Mouse (Mus musculus): ENCODE results near the gene Phf21a. TPM values are rescaled to one million over a fixed set of nuclear protein-coding genes. Genes with fewer than 3 reads are reported as not detected.

Gene Phf21a
- total RNA-seq, 2 experiments from 2014 or later: 33.4 to 69.2 TPM

DNA sequence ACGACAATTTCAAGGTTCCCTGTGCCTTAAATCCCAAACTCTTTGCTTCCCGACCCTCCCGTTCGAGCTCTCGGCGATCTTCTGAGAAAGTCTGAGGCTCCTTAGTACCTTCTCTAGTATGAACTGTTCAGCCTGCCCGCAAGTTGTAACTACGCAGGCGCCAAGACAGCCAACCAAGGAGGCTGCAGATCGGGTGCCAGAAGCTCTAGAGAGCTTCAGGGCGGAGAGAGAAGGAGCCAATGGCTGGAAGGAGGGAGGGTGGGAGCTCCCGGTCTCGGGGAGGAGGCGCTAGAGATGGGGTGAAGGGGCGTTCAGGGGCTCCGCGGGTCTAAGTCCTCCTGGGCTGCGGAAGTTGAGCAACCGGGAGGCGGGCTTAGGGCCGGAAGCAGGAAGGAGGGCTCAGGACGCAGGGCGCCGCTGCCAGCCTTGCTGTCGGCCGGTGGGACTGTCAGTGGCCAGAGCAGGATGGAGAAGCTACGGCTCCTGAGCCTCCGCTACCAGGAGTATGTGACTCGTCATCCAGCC is 282.2 kb downstream of the Phf21a start:
- peak; percentile 81 for ATAC-seq (replicated peaks; ENCODE audit: poor library complexity, severe bottlenecking)

DNA sequence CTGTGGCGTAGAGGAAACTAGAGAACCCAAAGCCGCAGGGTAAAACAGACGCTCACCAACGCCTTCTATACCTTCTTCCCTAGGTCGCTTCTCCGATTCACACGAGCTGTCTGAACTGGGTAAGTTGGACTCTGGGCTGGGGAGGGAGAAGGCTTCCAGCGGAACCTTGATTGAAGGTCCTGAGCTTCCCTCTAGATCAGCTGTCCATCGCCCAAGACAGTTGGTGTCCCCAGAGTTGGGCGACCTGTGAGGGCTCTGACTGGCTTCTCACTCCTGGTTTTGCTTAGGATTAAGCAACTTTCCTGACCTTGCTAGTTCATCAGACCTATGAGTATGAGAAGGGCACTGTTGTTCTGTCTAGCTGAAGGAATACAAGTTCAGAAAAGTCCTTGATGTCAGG is 282.9 kb downstream of the Phf21a start:
- no peak for ATAC-seq (replicated peaks; ENCODE audit: poor library complexity, severe bottlenecking)

- peak; percentile 31 for ATAC-seq (replicated peaks; ENCODE audit: poor library complexity, severe bottlenecking)
Measured at GRCm38 (mm10) chr2:92376300-92376699, 283.4 kb downstream of the Phf21a start.

DNA sequence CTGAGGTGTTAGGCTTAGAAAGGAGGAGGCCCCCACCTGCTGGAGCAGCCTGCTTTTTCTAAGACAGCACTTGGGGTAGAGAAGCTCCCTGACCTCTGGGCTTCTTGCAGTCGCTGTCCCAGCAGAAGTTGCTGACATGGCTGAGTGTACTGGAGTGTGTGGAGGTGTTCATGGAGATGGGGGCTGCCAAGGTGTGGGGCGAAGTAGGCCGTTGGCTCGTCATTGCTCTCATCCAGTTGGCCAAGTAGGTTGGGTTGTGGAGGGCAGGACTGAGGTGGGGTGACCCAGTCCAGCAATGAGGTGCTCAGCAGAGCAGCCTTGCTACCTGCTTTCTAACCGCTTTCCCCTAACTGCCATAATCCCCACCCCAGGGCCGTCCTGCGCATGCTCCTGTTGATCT is 284.4 kb downstream of the Phf21a start:
- no peak for ATAC-seq (replicated peaks; ENCODE audit: poor library complexity, severe bottlenecking)

- no peak for ATAC-seq (replicated peaks; ENCODE audit: poor library complexity, severe bottlenecking)
Measured at GRCm38 (mm10) chr2:92379783-92380494, 287.0 kb downstream of the Phf21a start.

- no peak for ATAC-seq (replicated peaks; ENCODE audit: poor library complexity, severe bottlenecking)
Measured at GRCm38 (mm10) chr2:92380495-92381050, 287.7 kb downstream of the Phf21a start.

DNA sequence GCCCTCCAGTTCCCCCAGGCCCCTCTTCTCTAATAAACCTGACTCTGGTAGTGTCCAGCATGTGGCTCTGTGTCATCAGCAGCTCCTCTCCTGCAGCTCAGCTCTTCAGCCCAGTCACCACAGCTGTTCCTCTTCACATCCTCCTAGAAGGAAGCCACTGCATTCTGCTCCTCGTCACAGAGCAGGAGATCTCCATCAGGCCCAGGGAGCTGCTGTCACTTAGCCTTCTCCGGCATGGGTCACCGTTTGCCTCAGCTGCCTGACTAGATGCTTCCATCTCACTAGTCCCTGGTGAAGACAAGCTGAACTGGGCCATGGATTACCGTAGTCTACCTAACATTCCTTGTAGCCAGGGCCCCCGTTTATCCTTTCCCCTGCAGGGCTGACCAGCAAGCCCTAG is 288.2 kb downstream of the Phf21a start:
- ATAC-seq (replicated peaks; ENCODE audit: poor library complexity, severe bottlenecking): no peak

GRCm38 (mm10) chr2:92381901-92382588 is 289.1 kb downstream of the Phf21a start, which contains the start of gene 1700029I15Rik:
1700029I15Rik (plus strand) TSS chr2:92382538.
- no peak for ATAC-seq (replicated peaks; ENCODE audit: poor library complexity, severe bottlenecking)

GRCm38 (mm10) chr2:92382759-92383158 is 289.8 kb downstream of the Phf21a start:
- no peak for ATAC-seq (replicated peaks; ENCODE audit: poor library complexity, severe bottlenecking)

- no peak for ATAC-seq (replicated peaks; ENCODE audit: poor library complexity, severe bottlenecking)
Measured at GRCm38 (mm10) chr2:92384101-92384500, 291.2 kb downstream of the Phf21a start.

GRCm38 (mm10) chr2:92385113-92386051 is 292.5 kb downstream of the Phf21a start:
- no peak for ATAC-seq (replicated peaks; ENCODE audit: poor library complexity, severe bottlenecking)

DNA sequence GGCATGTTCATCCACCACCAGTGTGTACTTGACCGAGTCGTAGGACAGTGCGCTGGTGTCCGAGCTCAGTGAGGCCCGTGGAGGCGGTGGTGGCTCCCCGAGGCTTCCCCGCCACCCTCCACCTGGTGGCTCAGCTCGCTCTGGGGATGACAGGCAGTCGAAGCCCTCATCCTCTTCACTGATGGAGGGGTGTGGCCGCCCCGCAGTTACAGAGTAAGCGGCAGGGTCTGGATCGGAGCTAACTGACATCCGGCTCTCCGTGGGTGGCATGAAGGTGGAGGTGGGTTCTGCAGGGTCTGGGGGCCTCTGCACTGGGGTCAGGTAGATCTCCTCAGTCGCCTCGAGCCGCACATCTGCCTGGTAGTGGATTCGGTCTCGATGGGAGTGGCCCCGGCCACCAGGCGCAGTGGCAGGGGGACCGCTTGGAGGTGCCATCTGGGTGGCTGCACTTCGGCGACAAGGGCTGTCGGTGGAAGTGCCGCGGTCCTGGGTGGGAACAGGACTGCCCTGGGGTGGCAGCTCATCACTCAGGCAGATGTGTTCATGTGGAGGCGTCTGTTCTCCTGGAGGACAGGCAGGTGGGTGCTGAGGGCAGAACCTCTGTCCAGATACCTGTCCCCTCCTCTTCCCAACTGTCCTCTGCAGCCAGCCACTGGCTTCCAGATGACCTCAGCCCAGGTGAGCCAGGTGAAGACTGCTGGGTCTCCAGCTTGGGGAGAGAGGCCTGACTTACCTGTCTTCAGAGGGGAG is 294.1 kb downstream of the Phf21a start:
- ATAC-seq (replicated peaks; ENCODE audit: poor library complexity, severe bottlenecking): no peak

DNA sequence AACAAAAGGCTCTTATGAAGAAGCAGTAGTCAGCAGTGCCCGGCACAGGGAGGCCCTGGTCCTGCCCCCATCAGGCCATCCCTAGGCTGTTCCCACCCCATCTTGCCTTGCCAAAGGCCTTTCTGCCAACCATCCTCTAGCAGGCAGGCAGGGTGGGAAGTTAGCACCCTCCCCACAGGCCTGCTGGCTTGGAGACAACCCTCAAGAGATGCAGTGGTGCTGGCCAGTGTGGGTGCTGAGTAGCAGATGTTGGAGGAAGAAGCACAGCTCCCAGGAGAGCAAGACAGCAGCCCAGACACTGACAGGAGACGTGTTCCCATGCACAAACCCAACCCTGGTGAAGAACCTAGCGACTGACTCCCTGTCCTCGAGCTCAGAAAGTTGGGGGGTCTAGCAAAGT is 294.7 kb downstream of the Phf21a start:
- ATAC-seq (replicated peaks; ENCODE audit: poor library complexity, severe bottlenecking): no peak

- no peak for ATAC-seq (replicated peaks; ENCODE audit: poor library complexity, severe bottlenecking)
Measured at GRCm38 (mm10) chr2:92388081-92388517, 295.2 kb downstream of the Phf21a start.

DNA sequence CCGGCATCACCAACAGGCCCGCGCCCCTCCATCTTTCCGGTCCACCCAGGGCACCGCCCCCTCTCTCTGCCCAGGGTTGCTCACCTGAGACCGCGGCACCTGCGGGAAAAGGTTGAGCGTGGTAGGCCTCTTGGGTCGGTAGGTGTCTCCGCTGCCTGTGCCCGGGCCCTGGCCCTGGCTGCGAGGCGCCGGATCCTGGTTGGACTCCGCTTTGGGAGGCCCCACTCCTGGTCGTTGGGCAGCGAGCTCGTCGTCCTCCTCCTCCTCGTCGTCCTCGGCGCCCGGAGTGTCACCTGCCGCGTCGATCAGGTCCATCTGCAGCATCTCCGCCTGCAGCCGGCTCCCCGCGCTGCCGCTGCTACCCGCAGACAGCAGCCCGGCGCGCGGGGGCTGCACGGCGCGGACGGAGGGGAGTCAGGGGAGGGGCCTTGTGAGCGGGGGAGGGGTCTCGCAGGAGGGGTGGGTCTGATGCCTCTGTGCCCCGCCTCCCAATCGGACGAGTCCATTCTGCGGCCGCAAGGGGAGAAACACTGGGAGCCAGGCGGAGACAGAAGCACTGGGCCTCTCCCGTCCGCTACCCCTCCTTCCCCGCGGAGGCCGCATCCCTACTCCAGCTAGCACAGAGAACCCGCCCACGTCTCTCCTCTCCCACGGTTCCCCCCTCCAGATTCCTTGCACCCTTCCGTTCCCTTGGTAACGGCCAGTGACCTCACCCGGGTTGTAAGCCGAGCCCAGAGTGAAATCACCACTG is 296.1 kb downstream of the Phf21a start:
- peak; percentile 38 for ATAC-seq (replicated peaks; ENCODE audit: poor library complexity, severe bottlenecking)

- no peak for ATAC-seq (replicated peaks; ENCODE audit: poor library complexity, severe bottlenecking)
Measured at GRCm38 (mm10) chr2:92389645-92390044, 296.7 kb downstream of the Phf21a start.

GRCm38 (mm10) chr2:92390206-92390930 is 297.5 kb downstream of the Phf21a start:
- no peak for ATAC-seq (replicated peaks; ENCODE audit: poor library complexity, severe bottlenecking)

GRCm38 (mm10) chr2:92391116-92391515 is 298.2 kb downstream of the Phf21a start:
- no peak for ATAC-seq (replicated peaks; ENCODE audit: poor library complexity, severe bottlenecking)

All from granulocyte monocyte progenitor cell, adult 5-6 weeks (primary cell).